Mouse (Mus musculus): ENCODE measurements around the gene Sgta. TPM values are rescaled to one million over a fixed set of nuclear protein-coding genes. Genes with fewer than 3 reads are reported as not detected.

The Sgta gene
- polyA plus RNA-seq, 1 experiment from 2014 or later: 334 TPM

GRCm38 (mm10) chr10:80998778-80999177 is 61.2 kb downstream of the Sgta start:
- WGBS: 15% methylated on average over 12 of the region's 12 CpGs
- no peak for ATAC-seq
- H3K27ac ChIP-seq (ENCODE audit: low read depth, low read length): no peak overlapping the region

GRCm38 (mm10) chr10:80998021-80998420 is 62.0 kb downstream of the Sgta start:
- no peaks in the 10 kb centered on the region for H3K27me3 ChIP-seq (replicated peaks; ENCODE audit: control insufficient read depth, insufficient read depth, low read length)
- WGBS: 28% methylated on average over 14 of the region's 14 CpGs
- no peaks in the 10 kb centered on the region for H3K36me3 ChIP-seq (ENCODE audit: control insufficient read depth, insufficient read depth, low read length)
- H3K27ac ChIP-seq (ENCODE audit: low read depth, low read length): no peak overlapping the region
- no peaks in the 10 kb centered on the region for H3K9me3 ChIP-seq (ENCODE audit: control insufficient read depth, low read length)
- H3K9ac ChIP-seq (ENCODE audit: low read depth, low read length): no peak overlapping the region
- H3K4me2 ChIP-seq (ENCODE audit: low read length): no peak overlapping the region
- no peak for ATAC-seq
- H3K4me1 ChIP-seq (ENCODE audit: control insufficient read depth, insufficient read depth, low read depth, low read length): peaks cover 19% of the 10 kb centered on the region
- no peak overlapping the region for H3K4me3 ChIP-seq (ENCODE audit: low read length)

More at GRCm38 (mm10) chr10:80998778-80999177, 61.2 kb downstream of the Sgta start:
- H3K4me3 ChIP-seq (ENCODE audit: low read length): no peak overlapping the region
- H3K27me3 ChIP-seq (replicated peaks; ENCODE audit: control insufficient read depth, insufficient read depth, low read length): no peaks in the 10 kb centered on the region
- H3K4me1 ChIP-seq (ENCODE audit: control insufficient read depth, insufficient read depth, low read depth, low read length): peaks cover 14% of the 10 kb centered on the region
- H3K36me3 ChIP-seq (ENCODE audit: control insufficient read depth, insufficient read depth, low read length): no peaks in the 10 kb centered on the region
- H3K9me3 ChIP-seq (ENCODE audit: control insufficient read depth, low read length): no peaks in the 10 kb centered on the region
- no peak overlapping the region for H3K9ac ChIP-seq (ENCODE audit: low read depth, low read length)
- H3K4me2 ChIP-seq (ENCODE audit: low read length): no peak overlapping the region

- no peak for ATAC-seq
- no peak overlapping the region for H3K27ac ChIP-seq (ENCODE audit: low read depth, low read length)
- no peak overlapping the region for H3K4me2 ChIP-seq (ENCODE audit: low read length)
- WGBS: 88% methylated on average over 8 of the region's 8 CpGs
- peaks cover 19% of the 10 kb centered on the region for H3K4me1 ChIP-seq (ENCODE audit: control insufficient read depth, insufficient read depth, low read depth, low read length)
- no peaks in the 10 kb centered on the region for H3K27me3 ChIP-seq (replicated peaks; ENCODE audit: control insufficient read depth, insufficient read depth, low read length)
- H3K4me3 ChIP-seq (ENCODE audit: low read length): no peak overlapping the region
- no peaks in the 10 kb centered on the region for H3K9me3 ChIP-seq (ENCODE audit: control insufficient read depth, low read length)
- H3K9ac ChIP-seq (ENCODE audit: low read depth, low read length): no peak overlapping the region
- H3K36me3 ChIP-seq (ENCODE audit: control insufficient read depth, insufficient read depth, low read length): no peaks in the 10 kb centered on the region
Measured at GRCm38 (mm10) chr10:80997332-80997731, 62.6 kb downstream of the Sgta start.

GRCm38 (mm10) chr10:80996501-80996900 is 63.5 kb downstream of the Sgta start:
- WGBS: 97% methylated on average over 8 of the region's 8 CpGs
- Histone ChIP-seq H3K36me3 (ENCODE audit: control insufficient read depth, insufficient read depth, low read length) (no peaks in the 10 kb centered on the region), H3K9me3 (ENCODE audit: control insufficient read depth, low read length) (no peaks in the 10 kb centered on the region), H3K4me2 (ENCODE audit: low read length) (no peak overlapping the region), H3K9ac (ENCODE audit: low read depth, low read length) (no peak overlapping the region), H3K4me3 (ENCODE audit: low read length) (no peak overlapping the region), H3K27ac (ENCODE audit: low read depth, low read length) (no peak overlapping the region), H3K4me1 (ENCODE audit: control insufficient read depth, insufficient read depth, low read depth, low read length) (peaks cover 19% of the 10 kb centered on the region), H3K27me3 (replicated peaks; ENCODE audit: control insufficient read depth, insufficient read depth, low read length) (peaks cover 3% of the 10 kb centered on the region; the same call in 1 of the 2 replicates)
- ATAC-seq: no peak

GRCm38 (mm10) chr10:80995091-80995632 is 64.8 kb downstream of the Sgta start:
- no peaks in the 10 kb centered on the region for H3K9me3 ChIP-seq (ENCODE audit: control insufficient read depth, low read length)
- peak overlapping the region; percentile 49 for H3K4me2 ChIP-seq (ENCODE audit: low read length)
- peaks cover 12% of the 10 kb centered on the region for H3K4me1 ChIP-seq (ENCODE audit: control insufficient read depth, insufficient read depth, low read depth, low read length)
- H3K4me3 ChIP-seq (ENCODE audit: low read length): no peak overlapping the region
- peak overlapping the region; percentile 4; the same call in 1 of the 2 replicates for H3K9ac ChIP-seq (ENCODE audit: low read depth, low read length)
- peak; percentile 46 for ATAC-seq
- peaks cover 3% of the 10 kb centered on the region; the same call in 1 of the 2 replicates for H3K27me3 ChIP-seq (replicated peaks; ENCODE audit: control insufficient read depth, insufficient read depth, low read length)
- WGBS: 14% methylated on average over 21 of the region's 21 CpGs
- H3K27ac ChIP-seq (ENCODE audit: low read depth, low read length): no peak overlapping the region
- no peaks in the 10 kb centered on the region for H3K36me3 ChIP-seq (ENCODE audit: control insufficient read depth, insufficient read depth, low read length)

- 57% methylated on average over 4 of the region's 4 CpGs for WGBS
- H3K4me3 ChIP-seq (ENCODE audit: low read length): no peak overlapping the region
- ATAC-seq: no peak
- H3K4me1 ChIP-seq (ENCODE audit: control insufficient read depth, insufficient read depth, low read depth, low read length): peaks cover 10% of the 10 kb centered on the region
- H3K9ac ChIP-seq (ENCODE audit: low read depth, low read length): peak overlapping the region; percentile 4; the same call in 1 of the 2 replicates
- H3K4me2 ChIP-seq (ENCODE audit: low read length): peak overlapping the region; percentile 49; the same call in 1 of the 2 replicates
- no peaks in the 10 kb centered on the region for H3K36me3 ChIP-seq (ENCODE audit: control insufficient read depth, insufficient read depth, low read length)
- no peaks in the 10 kb centered on the region for H3K9me3 ChIP-seq (ENCODE audit: control insufficient read depth, low read length)
- peaks cover 3% of the 10 kb centered on the region; the same call in 1 of the 2 replicates for H3K27me3 ChIP-seq (replicated peaks; ENCODE audit: control insufficient read depth, insufficient read depth, low read length)
- no peak overlapping the region for H3K27ac ChIP-seq (ENCODE audit: low read depth, low read length)
Measured at GRCm38 (mm10) chr10:80994621-80995020, 65.4 kb downstream of the Sgta start.

Small RNA genes within 50 kb of the gene (microRNA-seq; reads per million reads assigned to microRNA genes)
- gene Mir5615-1 (not detected), gene Mir5615-2 (not detected)

Other genes starting within 250 kb of the Sgta start
- gene Jsrp1, start 246.7 kb downstream of the Sgta start, polyA plus RNA-seq (2015; fragmentation: Nextera tagmentation; extraction: Ambion mirVana): 1.1 and 1.2 TPM in 2 replicates
- 1,272 and 1,293 TPM in 2 replicates for gene Oaz1, start 233.5 kb downstream of the Sgta start, polyA plus RNA-seq (2015; fragmentation: Nextera tagmentation; extraction: Ambion mirVana)
- gene Lingo3, start 216.1 kb downstream of the Sgta start, polyA plus RNA-seq (2015; fragmentation: Nextera tagmentation; extraction: Ambion mirVana): 22.1 and 23.3 TPM in 2 replicates
- 197 and 208 TPM in 2 replicates for gene Lsm7, start 205.0 kb downstream of the Sgta start, polyA plus RNA-seq (2015; fragmentation: Nextera tagmentation; extraction: Ambion mirVana)
- 92.4 and 97.5 TPM in 2 replicates for gene Sppl2b, start 204.9 kb downstream of the Sgta start, polyA plus RNA-seq (2015; fragmentation: Nextera tagmentation; extraction: Ambion mirVana)
- 0.13 and 0.27 TPM in 2 replicates for gene Tmprss9, start 188.3 kb downstream of the Sgta start, polyA plus RNA-seq (2015; fragmentation: Nextera tagmentation; extraction: Ambion mirVana)
- 314 and 364 TPM in 2 replicates for gene Timm13, start 159.2 kb downstream of the Sgta start, polyA plus RNA-seq (2015; fragmentation: Nextera tagmentation; extraction: Ambion mirVana)
- gene Lmnb2, start 141.9 kb downstream of the Sgta start, polyA plus RNA-seq (2015; fragmentation: Nextera tagmentation; extraction: Ambion mirVana): 36.6 and 41.9 TPM in 2 replicates
- 8.0 and 9.0 TPM in 2 replicates for gene Gadd45b, start 130.1 kb downstream of the Sgta start, polyA plus RNA-seq (2015; fragmentation: Nextera tagmentation; extraction: Ambion mirVana)
- 25.4 and 27.0 TPM in 2 replicates for gene Gng7, start 45.2 kb downstream of the Sgta start, polyA plus RNA-seq (2015; fragmentation: Nextera tagmentation; extraction: Ambion mirVana)
- 74.4 and 81.7 TPM in 2 replicates for gene Diras1, start 34.5 kb downstream of the Sgta start, polyA plus RNA-seq (2015; fragmentation: Nextera tagmentation; extraction: Ambion mirVana)
- gene Slc39a3, start 22.8 kb downstream of the Sgta start, polyA plus RNA-seq (2015; fragmentation: Nextera tagmentation; extraction: Ambion mirVana): 48.3 and 54.3 TPM in 2 replicates
- gene Thop1, start 9.9 kb upstream of the Sgta start, polyA plus RNA-seq (2015; fragmentation: Nextera tagmentation; extraction: Ambion mirVana): 49.8 and 53.5 TPM in 2 replicates
- gene Creb3l3, start 38.7 kb upstream of the Sgta start, polyA plus RNA-seq (2015; fragmentation: Nextera tagmentation; extraction: Ambion mirVana): 0.24 and 0.32 TPM in 2 replicates
- 236 and 240 TPM in 2 replicates for gene Map2k2, start 45.7 kb upstream of the Sgta start, polyA plus RNA-seq (2015; fragmentation: Nextera tagmentation; extraction: Ambion mirVana)
- gene Zbtb7a, start 75.0 kb upstream of the Sgta start, polyA plus RNA-seq (2015; fragmentation: Nextera tagmentation; extraction: Ambion mirVana): 13.3 and 13.6 TPM in 2 replicates
- 47.1 and 56.9 TPM in 2 replicates for gene Pias4, start 107.7 kb upstream of the Sgta start, polyA plus RNA-seq (2015; fragmentation: Nextera tagmentation; extraction: Ambion mirVana)
- gene Eef2, start 116.5 kb upstream of the Sgta start, polyA plus RNA-seq (2015; fragmentation: Nextera tagmentation; extraction: Ambion mirVana): 525 and 551 TPM in 2 replicates
- 49.0 and 58.7 TPM in 2 replicates for gene Dapk3, start 122.8 kb upstream of the Sgta start, polyA plus RNA-seq (2015; fragmentation: Nextera tagmentation; extraction: Ambion mirVana)
- not detected in 2 replicates for gene 4930442H23Rik, start 123.7 kb upstream of the Sgta start, polyA plus RNA-seq (2015; fragmentation: Nextera tagmentation; extraction: Ambion mirVana)
- gene Nmrk2, start 141.9 kb upstream of the Sgta start, polyA plus RNA-seq (2015; fragmentation: Nextera tagmentation; extraction: Ambion mirVana): 0.09 and 0.24 TPM in 2 replicates
- 85.0 and 85.6 TPM in 2 replicates for gene Atcay, start 170.7 kb upstream of the Sgta start, polyA plus RNA-seq (2015; fragmentation: Nextera tagmentation; extraction: Ambion mirVana)
- 23.8 and 28.7 TPM in 2 replicates for gene Zfr2, start 173.0 kb upstream of the Sgta start, polyA plus RNA-seq (2015; fragmentation: Nextera tagmentation; extraction: Ambion mirVana)
- gene Matk, start 192.8 kb upstream of the Sgta start, polyA plus RNA-seq (2015; fragmentation: Nextera tagmentation; extraction: Ambion mirVana): 60.4 and 72.8 TPM in 2 replicates
- gene Mrpl54, start 206.8 kb upstream of the Sgta start, polyA plus RNA-seq (2015; fragmentation: Nextera tagmentation; extraction: Ambion mirVana): 126 and 137 TPM in 2 replicates
- 39.2 and 41.8 TPM in 2 replicates for gene Apba3, start 206.8 kb upstream of the Sgta start, polyA plus RNA-seq (2015; fragmentation: Nextera tagmentation; extraction: Ambion mirVana)
- gene Tjp3, start 231.4 kb upstream of the Sgta start, polyA plus RNA-seq (2015; fragmentation: Nextera tagmentation; extraction: Ambion mirVana): 5.3 and 6.4 TPM in 2 replicates
- 128 and 144 TPM in 2 replicates for gene Pip5k1c, start 232.8 kb upstream of the Sgta start, polyA plus RNA-seq (2015; fragmentation: Nextera tagmentation; extraction: Ambion mirVana)

Data from hindbrain, embryonic 16.5 days (tissue).